Mouse (Mus musculus): ENCODE results near the gene C130026I21Rik.
"Not testable (repeated sequence)": the region's sequence is repeated elsewhere in the genome, so short reads cannot be mapped to it uniquely, and the experiment has no call there.

Gene C130026I21Rik

DNA sequence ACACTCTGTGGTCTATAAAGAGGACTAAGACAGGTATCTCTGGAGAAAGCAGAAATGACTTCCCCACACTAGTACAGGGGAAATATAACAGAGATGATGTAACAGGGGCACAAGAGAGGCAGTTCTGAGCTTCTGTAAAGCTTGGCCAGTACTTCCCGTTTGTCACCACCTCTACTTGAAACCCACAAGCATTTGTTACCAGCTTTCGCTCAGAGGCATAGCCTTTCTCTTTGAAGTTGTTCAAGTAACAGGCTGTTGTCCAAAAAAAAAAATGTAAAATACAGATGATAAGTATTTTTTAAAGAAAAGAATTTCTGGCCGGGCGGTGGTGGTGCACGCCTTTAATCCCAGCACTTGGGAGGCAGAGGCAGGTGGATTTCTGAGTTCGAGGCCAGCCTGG, 236.8 kb downstream of the C130026I21Rik start:
- not testable (repeated sequence) for DNase-seq (ENCODE audit: low spot score in 2 of 2)

DNA sequence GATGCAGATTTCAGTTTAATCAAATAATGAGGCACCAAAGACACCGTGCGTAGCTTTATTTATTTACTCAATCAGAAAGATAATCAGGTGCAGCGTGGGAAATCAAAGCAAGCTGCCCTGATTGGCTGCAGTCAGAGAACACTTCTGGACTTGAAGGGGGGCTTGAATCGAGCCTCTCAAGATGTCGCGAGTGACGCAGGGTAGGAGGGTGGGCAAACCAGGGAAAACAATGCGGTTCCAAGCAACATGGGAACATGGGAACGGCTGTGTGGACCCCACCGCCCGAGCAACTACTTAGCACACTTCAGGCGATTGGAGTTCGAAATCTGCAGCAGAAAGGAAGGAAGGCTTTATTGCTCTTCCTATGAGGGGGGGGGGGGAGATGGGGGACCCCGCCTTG, 240.2 kb downstream of the C130026I21Rik start:
- DNase-seq (ENCODE audit: low spot score in 2 of 2) = not testable (repeated sequence)

DNA sequence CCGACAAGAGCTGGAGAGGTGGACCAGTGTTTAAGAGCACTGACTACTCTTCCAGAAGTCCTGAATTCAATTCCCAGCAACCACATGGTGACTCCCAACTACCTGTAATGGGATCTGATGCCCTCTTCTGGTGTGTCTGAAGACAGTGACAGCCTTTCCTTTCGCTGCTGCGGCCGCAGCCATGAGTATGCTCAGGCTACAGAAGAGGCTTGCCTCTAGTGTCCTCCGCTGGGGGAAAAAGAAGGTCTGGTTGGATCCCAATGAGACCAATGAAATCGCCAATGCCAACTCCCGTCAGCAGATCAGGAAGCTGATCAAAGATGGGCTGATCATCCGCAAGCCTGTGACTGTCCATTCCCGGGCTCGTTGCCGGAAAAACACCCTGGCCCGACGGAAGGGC, 258.4 kb downstream of the C130026I21Rik start:
- not testable (repeated sequence) for DNase-seq (ENCODE audit: low spot score in 2 of 2)

DNA sequence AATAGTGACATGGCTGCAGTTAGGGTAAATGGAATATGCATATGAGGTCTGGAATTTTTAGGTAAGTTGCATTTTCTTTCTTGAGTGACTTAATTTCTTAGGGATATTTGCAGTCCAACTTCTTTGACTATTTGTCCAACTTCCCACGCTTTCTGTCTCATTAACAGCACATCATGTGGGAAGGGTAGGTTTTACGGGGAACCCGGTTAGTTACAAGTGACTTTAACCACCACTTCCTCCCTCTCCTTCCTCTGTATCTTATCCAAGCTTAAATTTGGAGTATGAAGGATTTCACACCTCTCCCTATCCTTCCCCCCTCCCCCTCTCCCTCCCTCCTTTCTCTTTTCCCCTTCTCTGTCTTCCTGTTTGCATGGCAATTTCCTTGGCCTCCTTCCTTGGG, 259.4 kb downstream of the C130026I21Rik start:
- DNase-seq (ENCODE audit: low spot score in 2 of 2) = not testable (repeated sequence)

DNA sequence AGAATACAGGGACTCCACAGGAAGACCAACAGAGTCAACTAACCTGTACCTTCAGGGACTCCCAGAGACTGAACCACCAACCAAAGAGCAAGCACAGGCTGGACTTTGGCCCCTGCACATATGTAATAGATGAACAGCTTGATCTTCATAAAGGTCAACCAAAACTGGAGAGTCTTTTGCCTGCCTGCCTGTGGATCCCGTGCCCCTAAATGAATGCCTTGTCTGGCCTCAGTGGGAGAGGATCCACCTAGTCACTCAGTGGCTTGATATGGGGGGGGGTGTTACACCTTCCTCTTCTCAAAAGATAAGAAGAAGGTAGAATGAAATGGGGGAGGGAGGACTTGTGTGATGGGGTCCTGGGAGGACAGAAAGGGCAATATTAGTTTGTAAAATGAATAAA, 262.6 kb downstream of the C130026I21Rik start:
- DNase-seq (ENCODE audit: low spot score in 2 of 2) = not testable (repeated sequence)

DNA sequence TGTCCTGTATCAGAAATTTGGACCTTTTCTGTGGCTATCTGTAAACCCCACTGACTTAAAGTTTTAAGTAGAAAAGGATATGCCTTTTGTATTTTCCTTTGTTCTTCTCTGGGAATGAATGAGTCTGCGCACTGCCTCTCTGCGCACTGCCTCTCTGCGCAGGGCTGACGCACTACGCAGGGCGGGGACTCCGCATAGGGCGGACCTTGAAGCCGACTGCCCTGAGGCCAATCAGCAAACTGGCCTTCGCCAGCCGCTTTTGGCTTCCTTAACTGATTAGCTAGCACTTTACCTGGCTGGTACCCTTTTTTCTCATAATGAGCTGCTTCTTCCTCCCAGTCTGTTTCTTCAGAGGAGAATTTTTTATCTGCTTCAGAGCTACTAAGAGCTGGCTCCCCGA, 271.1 kb downstream of the C130026I21Rik start:
- DNase-seq (ENCODE audit: low spot score in 2 of 2) = not testable (repeated sequence)

DNA sequence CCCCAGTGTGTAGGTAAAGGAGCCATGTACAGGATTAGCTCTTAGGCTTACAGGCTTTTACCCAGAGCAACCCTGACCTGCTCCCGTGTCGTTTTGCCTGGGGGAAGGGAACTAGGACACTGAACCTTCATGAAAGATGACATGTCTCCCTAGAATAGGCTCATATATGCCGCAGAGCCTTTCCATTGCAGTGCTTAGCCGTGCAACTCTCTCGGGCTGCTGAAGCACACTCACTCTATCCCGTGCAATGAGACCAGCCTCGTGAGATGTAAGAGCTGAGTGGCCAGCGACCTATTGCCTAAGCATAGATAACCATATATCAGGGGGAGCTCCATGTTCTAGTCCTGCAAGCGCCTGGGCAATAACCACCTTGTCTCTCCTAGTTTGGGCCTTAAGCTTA, 274.1 kb downstream of the C130026I21Rik start:
- DNase-seq (ENCODE audit: low spot score in 2 of 2) = not testable (repeated sequence)

DNA sequence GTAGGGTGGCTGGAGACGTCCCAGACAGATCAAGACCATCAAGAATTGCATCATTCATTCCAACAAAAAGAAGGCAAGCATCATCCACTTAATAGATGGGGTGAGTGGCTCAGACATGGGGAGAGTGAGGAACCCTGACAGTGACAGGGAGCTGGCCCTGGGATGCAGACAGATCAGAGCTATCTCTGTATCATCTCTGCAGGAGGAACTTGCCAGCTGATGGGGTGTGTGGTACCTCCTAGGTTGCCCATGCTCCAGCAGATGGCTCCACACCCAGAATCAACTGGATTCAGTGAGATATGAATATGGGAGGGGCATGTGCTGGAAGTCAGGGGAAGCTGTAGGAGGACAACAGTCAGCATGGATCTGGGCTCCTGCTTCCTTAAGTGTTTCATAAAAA, 275.9 kb downstream of the C130026I21Rik start:
- DNase-seq (ENCODE audit: low spot score in 2 of 2) = not testable (repeated sequence)

DNA sequence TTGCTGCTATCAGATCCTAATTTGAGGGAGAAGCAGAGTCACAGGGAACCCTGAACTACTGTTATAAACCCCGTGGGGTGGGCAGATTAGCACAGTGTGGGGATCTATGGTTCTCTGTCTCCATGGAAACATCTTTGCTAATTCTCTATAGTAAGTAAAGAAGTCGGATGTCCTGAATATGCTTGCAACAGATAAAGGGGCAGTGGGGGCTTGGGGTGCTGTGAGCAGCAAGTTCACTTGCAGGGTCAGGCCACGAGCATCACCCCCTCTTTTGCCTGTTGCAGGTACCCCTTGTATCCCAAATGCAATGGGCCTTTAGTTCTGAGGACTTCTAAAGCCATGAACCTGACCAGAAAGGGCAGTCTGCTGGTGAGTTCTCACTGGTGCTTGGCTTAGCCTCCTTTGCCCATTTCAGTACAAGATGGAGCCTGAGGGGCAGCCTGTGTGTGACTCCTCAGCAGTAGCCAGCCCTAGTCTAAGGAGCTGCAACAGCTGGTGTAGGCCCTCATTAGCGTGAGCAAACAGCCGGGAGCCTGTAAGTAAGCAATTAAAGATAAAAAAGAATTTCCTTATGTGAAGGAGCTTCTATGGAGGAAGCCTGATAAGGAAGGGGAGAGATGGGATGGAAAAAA, 276.6 kb downstream of the C130026I21Rik start:
- not testable (repeated sequence) for DNase-seq (ENCODE audit: low spot score in 2 of 2)

DNA sequence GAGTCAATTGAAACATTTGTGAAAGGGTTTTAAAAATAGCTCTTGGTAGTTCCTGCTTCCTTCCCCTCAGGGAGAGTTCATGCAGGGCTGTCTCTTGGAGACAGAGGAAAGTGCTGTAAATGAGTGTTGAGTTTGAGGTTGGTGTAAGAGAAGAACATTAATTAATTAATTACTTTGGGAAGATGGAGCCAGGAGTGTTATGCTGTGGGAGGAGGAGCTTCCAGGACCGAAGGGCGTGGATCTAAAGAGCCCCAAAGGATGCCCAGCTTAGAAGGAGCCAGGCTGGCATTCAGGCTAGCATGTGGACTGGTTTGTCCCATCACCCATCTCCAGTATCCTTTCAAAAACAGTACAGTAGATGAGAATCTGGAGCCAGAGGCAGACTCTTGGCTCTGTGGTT, 277.1 kb downstream of the C130026I21Rik start:
- DNase-seq (ENCODE audit: low spot score in 2 of 2) = not testable (repeated sequence)

DNA sequence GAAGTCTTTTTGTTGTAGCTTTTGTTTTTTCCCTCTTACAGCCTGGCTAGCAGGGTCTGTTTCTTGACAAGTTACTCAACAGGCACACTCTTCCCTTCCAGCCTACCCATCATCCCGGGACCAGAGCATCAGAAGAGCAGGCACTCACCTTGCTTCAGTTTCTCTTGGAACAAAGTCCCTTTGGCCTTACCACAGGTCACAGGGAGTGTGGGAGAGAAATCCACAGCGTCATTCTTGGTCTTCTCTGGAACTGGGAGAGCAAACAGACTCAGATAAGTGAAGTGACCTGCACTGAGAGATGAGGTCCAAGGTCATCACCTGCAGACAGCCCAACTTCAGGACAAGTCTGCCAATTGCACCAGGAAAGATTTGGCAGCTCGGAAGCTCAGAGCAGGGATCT, 277.5 kb downstream of the C130026I21Rik start:
- not testable (repeated sequence) for DNase-seq (ENCODE audit: low spot score in 2 of 2)

DNA sequence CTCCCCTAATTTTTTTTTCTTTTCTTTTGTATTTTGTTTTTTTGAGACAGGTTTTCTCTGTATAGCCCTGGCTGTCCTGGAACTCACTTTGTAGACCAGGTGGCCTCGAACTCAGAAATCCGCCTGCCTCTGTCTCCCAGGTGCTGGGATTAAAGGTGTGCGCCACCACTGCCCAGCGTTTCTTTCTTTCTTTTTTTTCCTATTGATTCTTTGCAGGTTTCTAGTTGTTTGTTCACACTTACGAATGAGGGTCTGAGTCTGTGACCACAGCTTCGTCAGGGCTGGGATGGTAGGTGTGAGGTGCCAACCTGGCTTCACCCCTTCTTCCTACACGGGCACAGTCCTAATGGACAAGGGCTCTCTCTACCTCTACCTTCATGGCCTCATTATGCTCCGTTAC, 281.3 kb downstream of the C130026I21Rik start:
- not testable (repeated sequence) for DNase-seq (ENCODE audit: low spot score in 2 of 2)

DNA sequence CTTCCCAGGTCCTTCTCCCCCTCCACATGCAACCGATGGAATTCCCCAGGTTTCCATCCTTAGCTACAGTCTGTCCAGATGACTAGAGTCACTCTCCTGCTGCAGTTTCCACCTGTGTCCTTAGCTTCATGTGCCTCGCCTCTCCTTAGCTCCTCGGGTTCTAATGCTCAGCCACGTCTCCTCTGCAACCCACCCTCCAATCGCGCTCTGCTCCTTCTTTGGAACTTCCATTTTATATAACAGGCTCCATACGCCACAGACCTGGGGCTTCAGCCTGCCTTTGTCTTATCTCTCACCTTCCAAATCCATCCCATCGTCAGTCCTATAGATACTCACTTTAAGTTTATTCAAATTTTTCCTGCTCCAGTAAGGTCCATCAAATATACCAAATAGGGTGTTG, 282.6 kb downstream of the C130026I21Rik start:
- not testable (repeated sequence) for DNase-seq (ENCODE audit: low spot score in 2 of 2)

DNA sequence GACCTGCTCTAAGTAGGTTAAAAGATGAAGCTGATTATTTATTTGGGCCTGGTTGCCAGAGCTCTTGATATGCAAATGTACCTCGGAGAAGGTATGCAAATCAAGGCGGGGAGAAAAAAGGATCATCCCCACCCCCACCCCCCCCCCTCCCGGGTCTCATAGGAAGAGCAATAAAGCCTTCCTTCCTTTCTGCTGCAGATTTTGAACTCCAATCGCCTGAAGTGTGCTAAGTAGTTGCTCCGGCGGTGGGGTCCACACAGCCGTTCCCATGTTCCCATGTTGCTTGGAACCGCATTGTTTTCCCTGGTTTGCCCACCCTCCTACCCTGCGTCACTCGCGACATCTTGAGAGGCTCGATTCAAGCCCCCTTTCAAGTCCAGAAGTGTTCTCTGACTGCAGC, 308.6 kb downstream of the C130026I21Rik start:
- not testable (repeated sequence) for DNase-seq (ENCODE audit: low spot score in 2 of 2)

DNA sequence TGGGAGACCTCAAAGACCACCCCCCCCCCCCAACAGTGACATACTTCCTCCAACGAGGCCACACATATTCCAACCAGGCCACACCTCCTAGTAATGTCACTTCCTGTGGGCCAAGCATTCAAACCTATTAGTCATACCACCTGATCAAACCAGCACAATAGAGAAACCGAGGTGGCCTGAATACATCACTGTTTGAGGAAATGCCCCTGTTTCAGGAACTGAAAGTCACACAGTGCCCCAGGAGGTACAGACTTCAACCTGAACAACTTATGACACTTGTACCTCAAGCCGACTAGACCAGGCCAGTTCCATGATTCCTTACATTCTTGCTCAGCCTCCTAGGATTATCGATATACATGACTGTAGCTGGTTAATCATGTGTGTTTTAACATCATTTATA, 312.7 kb downstream of the C130026I21Rik start:
- not testable (repeated sequence) for DNase-seq (ENCODE audit: low spot score in 2 of 2)

DNA sequence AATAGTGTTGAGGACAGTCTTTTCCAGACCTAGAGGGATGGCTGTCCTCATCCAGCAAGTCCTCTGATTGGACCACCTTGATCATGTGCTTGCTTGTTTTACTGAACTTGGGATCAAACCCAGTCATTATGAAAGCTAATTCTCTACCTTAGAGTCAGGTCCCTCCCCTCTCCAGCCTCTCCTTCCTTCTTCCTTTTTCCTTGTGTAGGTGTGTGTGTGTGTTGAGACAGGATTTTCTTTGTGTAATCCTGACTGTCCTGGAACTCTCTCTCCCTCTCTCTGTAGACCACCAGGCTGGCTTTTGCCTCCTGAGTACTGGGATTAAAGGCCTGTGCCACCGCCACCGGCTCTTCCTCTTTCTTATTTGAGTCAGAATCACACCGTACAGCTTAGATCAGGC, 313.6 kb downstream of the C130026I21Rik start:
- not testable (repeated sequence) for DNase-seq (ENCODE audit: low spot score in 2 of 2)

DNA sequence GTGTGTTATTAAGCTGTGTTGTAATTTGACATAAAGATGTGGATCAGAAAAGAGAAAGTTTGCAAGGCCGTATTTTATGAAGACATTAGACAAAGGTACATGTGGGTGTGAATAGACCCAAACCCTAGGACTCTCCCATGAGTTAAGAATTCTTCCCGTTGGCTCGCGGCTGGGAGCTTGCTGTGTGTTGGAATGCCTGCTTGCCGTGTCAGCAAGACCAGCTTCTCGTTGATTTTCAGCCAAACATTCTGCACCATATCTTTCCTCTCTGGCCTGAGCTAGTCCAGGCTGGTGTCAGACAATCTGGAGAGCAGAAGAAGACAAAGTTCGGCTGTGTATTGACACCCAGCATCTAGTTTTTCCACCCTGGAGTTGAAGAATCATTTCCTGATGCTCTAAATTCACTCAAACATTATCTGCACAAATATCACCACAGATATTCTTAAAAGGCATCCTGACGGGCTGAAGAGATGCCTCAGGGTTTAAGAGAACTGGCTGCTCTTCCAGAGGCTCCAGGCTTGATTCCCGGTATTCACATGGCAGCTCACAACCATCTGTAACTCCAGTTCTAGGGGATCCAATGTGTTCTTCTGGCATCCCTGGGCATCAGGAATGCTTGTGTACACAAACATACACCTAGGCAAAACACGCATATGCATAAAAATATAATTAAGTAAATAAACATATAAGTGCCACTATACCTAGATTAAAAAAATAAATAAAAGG, 317.7 kb downstream of the C130026I21Rik start:
- DNase-seq (ENCODE audit: low spot score in 2 of 2) = no peak

DNA sequence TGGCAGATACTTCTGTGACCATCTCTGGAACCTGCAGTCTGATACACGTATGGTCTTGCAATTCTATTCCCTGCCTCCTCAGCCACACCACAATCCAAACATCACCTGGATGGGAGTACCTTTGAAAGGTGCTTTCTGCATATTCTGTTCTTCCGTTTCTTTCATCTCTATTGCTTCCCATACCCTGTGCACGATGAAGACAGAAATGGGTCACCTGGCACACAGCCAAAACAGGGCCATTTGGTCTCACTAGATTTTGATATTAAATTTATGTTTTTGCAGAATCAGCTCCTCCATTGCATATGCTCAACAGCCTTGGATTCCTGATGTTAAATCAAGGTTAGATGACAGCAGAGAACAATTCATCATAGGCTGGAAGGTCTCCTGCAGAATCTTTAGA, 318.8 kb downstream of the C130026I21Rik start:
- no peak for DNase-seq (ENCODE audit: low spot score in 2 of 2)

DNA sequence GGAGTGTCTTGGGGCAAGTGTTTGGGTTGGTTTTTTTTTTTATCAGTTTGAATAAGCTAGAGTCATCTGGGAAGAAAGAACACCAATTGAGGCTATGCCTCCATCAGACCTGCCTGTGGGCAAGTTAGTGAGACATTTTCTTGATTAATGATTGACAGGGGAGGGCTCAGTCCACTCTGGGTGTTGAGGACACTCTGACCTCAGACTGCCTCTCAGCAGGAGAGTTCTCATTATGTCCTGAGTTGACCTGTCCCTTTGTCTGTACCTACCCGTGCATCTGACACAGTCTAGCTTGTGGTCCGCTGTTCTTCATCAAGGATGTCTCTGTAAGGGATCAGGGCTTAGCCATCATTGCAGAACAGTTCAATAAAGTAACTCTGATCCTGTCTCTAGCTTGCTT, 323.0 kb downstream of the C130026I21Rik start:
- no peak for DNase-seq (ENCODE audit: low spot score in 2 of 2)

DNA sequence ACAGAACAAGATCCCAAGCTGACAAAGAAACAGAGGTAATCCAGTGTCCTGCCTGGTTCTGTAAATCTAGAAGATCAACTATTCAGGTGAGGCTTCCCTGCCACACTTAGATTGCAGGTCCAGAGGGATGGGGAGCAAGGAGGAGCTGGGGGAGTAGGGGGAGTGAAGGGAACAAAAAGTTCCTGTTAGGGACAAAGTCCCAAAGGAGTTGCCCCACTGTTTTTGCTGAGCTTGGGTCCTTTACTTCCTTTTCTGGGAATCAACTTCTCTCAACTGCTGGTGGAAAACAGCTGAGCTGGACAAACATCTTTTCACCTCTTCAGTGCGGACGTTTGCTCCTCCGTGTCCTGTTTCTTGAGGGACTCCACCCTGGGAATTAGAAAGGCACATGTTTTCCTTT, 324.4 kb downstream of the C130026I21Rik start:
- no peak for DNase-seq (ENCODE audit: low spot score in 2 of 2)

DNA sequence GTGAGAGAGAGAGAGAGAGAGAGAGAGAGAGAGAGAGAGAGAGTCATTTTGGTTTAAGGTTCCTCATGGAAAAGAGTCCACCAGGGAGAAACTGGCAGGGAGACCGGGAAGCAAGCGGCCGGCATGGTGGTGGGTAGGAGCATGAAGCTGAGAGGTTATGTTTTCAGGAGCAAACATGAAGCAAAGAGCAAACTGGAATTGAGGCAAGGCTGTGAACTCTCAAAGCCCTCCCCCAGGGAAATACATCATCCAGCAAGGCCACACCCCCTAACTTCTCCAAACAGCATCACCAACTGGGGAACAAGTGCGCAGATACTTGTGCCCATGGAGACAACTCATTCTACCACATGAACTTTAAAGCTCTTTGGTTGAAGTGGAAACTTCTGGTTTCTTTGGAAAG, 326.8 kb downstream of the C130026I21Rik start:
- DNase-seq (ENCODE audit: low spot score in 2 of 2) = no peak

Data from right cerebral cortex, postnatal 36 days (tissue).